Mouse (Mus musculus): ENCODE results near the gene Sat1.
"Not testable (repeated sequence)": the region's sequence is repeated elsewhere in the genome, so short reads cannot be mapped to it uniquely, and the experiment has no call there.

The Sat1 gene

DNA sequence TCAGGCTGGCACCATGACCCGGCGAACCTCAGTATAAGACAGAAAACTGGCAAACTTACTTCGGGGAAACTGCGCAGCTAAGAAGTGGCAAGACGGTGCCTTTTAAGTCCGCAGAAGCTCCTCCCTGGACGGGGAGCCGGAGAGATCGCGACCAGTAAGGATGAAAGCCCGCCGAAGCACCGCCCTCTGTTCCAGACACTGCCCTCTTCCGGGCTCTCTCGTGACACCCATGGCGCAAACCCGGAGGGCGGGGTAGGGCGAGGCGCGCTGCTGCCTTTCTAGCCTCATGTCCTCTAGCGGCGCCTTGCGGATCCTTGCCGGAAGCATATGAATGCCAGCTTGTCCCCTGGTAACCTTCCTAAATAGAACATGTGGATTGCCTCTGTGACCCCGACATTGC is at the start of gene Sat1:
Gene Sat1 (minus strand): TSS at position 179 of the 400 bp plus-strand sequence.
- peak; percentile 90 to 94 for DNase-seq

GRCm38 (mm10) chrX:155262915-155263252 is 46.6 kb upstream of the Sat1 start:
- DNase-seq: no peak

DNA sequence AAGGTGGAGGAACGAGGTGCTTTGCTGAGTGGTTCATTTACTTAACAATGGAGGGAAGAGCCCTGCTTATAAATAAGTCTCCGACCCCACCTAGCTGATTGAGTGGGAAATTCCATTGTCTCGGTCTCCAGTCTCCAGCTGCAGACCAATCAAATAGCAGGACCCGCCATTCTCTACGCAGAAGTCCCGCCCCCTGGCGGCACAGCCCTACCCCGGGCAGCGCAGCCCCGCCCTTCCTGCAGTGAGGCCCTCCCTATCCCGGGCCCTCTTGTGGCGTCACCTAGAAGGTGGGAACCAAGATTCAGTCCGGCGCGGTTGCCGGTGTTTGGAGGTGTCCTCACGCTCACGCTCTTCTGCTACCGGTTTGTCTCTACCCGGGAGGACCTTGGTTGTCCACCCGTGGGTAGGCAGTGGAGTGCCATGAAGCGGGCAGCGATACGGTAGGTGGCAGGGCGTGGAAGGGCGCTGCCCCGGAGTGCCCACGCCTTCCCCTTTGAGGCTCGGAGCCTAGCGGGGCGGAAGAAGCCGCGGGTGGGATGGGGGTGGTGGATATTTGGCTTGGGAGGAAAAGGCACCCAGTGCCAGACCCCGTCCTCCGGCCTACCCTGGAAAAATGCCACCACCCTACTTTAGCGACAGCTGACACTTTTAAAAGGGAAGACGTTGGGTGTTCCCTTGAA is 46.1 kb upstream of the Sat1 start, which contains the start of gene Acot9:
Gene Acot9 (plus strand): TSS at position 209 of the 680 bp plus-strand sequence.
- peak; percentile 88 to 92 for DNase-seq

GRCm38 (mm10) chrX:155256856-155257255 is 40.6 kb upstream of the Sat1 start:
- DNase-seq: no peak

DNA sequence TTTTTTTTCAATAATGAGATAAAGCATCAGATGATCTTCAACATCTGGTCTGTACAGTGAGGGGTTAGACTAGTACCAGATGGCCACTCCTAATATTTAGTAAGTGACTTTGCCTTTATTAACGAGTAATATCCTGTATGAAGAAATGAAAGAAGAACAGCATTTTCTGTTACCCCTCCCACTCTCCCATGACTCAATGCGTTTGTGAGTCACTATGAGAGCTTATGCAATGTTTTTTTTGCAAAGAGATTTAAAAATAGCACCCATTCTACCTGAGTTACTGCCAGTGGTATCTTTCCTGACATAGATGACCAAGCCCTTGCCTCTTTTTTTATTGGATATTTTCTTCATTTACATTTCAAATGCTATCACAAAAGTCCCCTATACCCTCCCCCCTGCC is 2.0 kb upstream of the Sat1 start:
- DNase-seq: no peak

DNA sequence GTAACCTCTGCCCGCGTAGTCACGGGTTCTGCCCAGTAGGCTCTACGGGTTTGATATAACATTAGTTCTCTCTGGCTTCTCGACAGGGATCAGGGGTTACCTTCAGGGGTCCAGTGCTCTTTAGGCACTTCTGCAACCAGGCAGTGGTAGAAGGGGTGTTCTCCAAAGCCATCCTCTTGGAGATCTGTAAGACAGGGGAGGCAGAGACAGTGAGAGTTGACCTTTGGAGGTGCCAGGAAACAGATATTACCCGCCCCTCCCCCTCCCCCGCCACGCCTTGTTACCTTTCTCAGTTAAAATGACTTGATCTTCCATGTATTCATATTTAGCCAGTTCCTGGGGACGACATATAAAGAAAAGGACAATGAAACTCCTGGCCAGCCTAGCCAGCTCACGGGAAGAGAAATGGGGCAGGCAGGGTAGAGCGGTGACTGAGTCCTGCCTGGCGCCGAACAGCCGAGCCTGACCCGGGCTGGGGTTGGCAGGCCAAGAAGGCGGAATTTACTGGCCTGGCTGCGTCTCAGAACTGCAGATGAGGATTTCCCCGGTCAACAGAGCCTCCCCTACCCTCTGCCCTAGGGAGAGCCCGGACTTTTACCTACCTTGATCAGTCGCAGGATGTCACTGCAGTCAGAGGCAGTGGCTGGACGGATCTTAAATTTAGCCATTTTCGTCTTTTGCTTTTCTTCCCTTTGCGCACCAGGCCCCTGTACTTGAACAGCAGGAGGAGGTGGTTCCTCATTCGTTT is 574 bp downstream of the Sat1 start:
- DNase-seq: peak; percentile 28 to 58

DNA sequence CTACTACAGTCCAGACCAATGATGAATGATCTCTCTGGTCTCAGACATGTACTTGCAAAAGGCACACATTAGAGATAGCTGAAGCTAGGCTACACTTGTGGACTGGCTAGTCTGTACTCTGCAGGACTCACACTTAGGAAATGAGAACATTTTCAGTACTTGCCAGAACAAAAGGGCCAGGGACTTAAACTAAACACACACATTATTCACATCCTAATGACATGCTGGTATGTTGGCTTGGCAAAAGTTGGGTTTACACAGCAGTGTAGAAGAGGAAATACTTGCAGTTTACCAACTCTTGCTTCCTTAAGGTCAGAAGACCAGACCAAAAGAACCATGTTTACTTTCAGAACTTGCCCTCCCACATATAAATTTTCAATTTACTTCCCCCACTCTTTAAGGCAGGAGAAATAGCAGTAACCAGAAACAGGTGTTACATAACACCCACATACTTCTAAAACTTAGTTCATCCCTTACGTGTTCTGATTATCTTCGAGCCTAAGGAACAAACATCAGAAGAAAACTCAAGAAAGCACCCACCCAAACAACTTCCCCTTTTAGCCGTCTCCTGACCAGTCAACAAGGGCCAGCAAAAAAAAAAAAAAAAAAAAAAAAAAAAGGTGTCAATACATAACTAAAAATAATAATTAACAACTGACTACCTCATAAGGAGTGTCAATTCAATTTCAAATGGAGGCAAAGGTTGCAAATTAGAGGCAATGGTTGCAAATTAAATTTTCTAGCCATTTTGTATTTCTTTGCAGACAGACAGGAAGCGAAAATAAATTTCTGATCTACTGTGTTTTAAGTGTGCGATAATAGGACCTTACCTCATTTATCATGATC is 1.7 kb downstream of the Sat1 start:
- no peak for DNase-seq

- peak in 1 of 2 experiments; percentile 6 for DNase-seq
Measured at GRCm38 (mm10) chrX:155208671-155209070, 7.6 kb downstream of the Sat1 start.

- DNase-seq: not testable (repeated sequence)
Measured at GRCm38 (mm10) chrX:155205436-155205835, 10.8 kb downstream of the Sat1 start.

DNA sequence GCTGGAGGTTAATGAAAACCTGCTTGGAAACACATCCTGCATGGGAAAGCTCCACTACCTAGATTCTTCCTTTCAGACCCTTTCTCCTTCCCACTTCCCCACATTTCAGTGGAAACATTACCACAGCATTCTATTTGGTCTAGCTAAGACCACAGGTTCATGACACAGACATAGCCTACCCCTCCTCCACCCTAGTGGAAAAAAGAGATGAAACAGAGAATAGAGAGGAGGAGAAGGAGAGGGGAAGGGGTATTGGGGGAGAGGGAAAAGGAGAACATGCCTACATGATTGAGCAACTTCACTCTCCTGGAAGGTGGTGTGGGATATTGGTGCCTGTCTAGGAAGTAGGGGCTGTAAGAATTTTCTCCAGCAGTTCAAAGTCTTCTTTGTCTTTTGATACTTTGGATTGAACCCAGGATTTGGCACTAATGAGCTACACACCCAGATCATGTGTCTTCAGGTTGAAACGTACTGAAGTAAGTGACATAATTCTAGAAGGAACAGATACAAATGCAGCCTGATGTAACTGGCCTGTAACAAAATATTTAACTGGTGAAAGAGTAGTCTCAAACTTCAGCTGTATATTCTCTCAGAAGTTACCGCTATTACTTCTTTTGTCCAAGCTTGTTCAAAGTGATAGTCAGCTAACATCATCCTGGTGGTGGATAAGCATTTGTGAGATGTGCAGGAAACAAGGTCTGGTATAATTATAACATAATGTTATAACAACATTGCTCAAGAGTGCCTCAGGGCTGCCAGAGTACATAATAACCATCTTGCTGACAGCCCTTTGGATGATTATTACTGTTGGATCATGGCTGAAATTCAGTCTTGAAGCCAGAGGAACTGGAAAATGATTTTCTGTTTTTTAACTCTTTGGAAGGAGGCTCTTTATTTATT is 13.6 kb downstream of the Sat1 start:
- no peak for DNase-seq

DNA sequence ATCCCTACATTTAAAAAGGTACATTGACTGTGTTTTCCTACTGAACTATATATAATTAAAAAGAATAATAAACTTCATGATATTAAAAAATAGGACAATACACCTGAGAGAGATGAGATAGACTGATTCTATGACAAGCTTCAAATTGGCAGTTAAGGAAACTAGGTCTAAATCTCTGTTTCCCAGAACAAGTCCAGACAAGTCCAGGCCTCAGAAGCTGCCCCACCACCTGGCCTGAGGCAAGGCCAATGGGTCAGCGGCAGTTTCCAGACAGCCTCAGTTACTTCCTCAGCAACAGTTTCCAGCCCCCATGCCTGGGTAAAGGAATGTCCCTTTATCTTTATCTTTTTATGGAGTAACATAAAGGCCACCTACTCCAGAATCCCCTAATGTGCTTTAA is 14.4 kb downstream of the Sat1 start:
- no peak for DNase-seq

GRCm38 (mm10) chrX:155194979-155195378 is 21.3 kb downstream of the Sat1 start:
- DNase-seq: no peak

DNA sequence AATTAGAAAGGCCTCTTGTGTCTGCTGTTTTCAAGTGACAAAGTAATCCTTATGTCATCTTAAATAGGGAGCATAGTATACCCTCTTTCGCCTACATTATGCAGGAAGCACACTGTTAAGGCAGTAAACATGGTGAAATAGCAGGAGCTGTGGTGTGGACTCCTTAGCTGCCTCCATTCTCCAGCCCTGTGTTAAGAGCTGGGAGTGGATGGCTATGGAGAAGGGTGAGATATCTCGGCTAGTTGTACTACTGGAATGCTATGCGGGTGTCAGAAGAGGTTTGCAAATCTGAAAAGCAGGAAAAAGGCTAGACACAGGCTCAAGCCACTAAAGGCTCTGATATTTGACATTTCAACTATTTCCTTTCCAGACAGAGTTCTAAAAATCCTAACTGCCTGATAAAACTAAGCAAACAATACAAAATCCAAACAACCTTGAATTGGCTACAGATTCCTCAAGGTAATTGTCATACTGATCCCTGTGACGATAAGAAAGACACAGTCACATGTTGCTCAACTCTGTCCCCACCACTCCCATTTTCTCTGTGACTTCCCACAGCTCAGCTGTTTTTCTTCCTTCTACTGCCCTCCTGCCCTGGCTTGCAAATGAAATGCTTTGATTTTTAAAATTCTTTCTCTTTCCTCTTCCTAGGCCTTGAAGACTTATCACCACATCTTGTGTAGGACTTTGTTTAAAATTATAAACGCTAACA is 22.4 kb downstream of the Sat1 start:
- no peak for DNase-seq

- DNase-seq: no peak
Measured at GRCm38 (mm10) chrX:155191941-155192340, 24.3 kb downstream of the Sat1 start.

- no peak for DNase-seq
Measured at GRCm38 (mm10) chrX:155177640-155178039, 38.6 kb downstream of the Sat1 start.

- DNase-seq: no peak
Measured at GRCm38 (mm10) chrX:155177230-155177629, 39.0 kb downstream of the Sat1 start.

DNA sequence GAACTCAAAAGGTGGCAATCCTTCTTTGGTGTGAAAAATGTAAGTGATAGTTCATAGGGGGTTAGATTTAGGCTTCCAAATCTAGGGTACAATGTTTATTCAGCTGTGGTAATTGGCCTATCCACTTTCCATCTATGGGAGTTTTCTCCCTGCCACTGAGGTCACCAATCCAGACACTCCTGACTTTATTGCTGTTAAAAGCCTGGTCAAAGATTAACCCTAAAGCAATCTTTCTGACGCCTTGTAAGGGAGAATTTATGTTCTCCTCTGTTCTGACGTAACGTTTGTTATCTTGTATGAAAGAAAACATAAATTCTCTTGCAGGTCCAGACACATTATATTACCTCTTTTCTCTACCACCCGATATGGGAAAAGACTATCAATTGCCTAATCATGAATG is 40.7 kb downstream of the Sat1 start:
- no peak for DNase-seq

GRCm38 (mm10) chrX:155172310-155172709 is 43.9 kb downstream of the Sat1 start:
- no peak for DNase-seq

DNA sequence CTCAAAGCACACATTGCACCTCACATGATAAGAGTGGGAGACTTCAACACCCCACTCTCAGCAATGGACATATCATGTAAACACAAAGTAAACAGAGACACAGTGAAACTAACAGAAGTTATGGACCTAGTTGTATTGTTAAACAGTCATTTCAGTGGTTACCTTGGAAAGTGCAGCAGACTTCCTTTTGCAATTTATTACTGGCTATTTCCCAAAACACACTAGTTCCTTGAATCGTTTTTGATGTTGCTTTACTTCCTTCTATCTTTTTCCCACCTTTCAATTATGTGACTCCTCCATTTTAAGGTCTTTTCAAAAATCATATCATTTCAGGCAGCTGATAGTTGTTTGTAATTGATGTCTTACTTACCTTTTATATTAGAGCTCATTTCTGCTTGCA is 44.5 kb downstream of the Sat1 start:
- DNase-seq: no peak

DNA sequence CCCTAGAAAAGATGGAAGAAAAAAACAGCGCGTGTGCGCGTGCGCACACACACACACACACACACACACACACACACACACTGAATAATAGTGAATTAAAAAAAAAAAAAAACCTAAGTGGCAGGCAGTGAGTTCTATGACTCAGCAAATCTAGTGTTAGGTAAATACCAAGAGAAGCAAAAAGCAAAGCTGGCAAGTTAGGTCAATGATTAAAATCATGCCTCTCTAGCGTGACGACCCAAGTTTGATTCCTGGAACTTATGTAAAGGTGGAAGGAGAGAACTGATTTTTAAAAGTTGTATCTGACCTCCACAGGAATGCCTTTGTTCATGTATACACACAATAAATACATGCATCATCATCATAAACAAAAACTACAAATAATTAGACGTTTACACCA is 46.4 kb downstream of the Sat1 start:
- no peak for DNase-seq

DNA sequence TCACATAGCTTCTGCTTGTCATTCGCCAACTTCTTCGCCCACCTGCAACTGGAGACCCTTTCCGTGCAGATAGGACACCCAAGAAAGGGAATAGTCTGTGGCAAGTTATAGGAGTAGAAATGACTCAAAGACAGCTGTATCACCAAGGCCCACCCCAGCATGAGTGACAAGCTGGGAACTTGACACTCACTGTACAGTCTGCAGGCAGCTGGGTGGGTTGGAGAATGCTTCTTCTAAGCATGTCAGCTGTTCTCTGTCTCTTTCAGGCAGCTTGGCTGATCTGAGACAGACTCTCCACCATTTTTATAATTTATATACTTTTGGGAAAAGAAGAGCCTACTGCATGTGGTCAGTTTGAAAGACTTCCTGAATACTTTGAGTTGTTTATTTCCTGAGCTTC is 48.6 kb downstream of the Sat1 start:
- DNase-seq: no peak

DNA sequence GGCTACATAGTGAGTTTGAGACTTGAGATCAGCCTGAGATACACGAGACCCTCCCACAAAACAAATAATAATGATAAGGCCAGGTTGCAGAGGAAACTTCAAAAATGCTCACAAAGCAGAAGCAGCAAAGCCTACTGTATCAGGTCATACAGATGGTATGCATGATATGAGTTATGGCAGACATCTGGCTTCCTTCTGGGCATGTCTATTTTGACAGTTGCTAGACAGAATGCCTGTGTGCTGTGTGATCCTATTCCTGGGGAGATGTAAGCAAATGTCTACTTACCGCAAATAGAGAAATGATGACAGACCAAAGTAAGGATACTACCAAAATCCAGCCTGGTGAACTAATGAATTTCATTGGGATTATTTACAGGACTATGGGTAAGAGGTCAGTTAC is 49.9 kb downstream of the Sat1 start:
- DNase-seq: no peak

All from kidney, postnatal 4 days (tissue).